Mouse (Mus musculus): Measurements from ENCODE around the gene Xlr4a. TPM values are rescaled to one million over a fixed set of nuclear protein-coding genes. Genes with fewer than 3 reads are reported as not detected.
"Not testable (repeated sequence)": the region's sequence is repeated elsewhere in the genome, so short reads cannot be mapped to it uniquely, and the experiment has no call there.

The Xlr4a gene
- polyA plus RNA-seq (2015; fragmentation: Nextera tagmentation; extraction: Ambion mirVana): 0.68 and 1.4 TPM in 2 replicates

GRCm38 (mm10) chrX:73082267-73083055, at the start of gene Xlr4a:
TSS of gene Xlr4a (minus strand) at chrX:73082478.
- not testable (repeated sequence) for H3K4me1 ChIP-seq (replicated peaks); H3K9ac ChIP-seq

GRCm38 (mm10) chrX:73122859-73123829, 40.9 kb upstream of the Xlr4a start:
- not testable (repeated sequence) for H3K27me3 ChIP-seq; H3K9ac ChIP-seq; H3K36me3 ChIP-seq (replicated peaks); H3K9me3 ChIP-seq (replicated peaks); H3K4me1 ChIP-seq (replicated peaks); H3K4me3 ChIP-seq (replicated peaks); H3K27ac ChIP-seq (replicated peaks); H3K4me2 ChIP-seq
- WGBS (ENCODE audit: insufficient replicate concordance): no CpG with 5 or more reads among the region's 12 CpGs
- 0 out of 2 replicates have a peak, but pooled peaks have one; percentile 22 for ATAC-seq (ENCODE audit: insufficient read depth)

More at GRCm38 (mm10) chrX:73082267-73083055, at the start of gene Xlr4a:
- 48% methylated on average over 19 of the region's 19 CpGs for WGBS (ENCODE audit: insufficient replicate concordance)
- H3K36me3 ChIP-seq (replicated peaks); H3K4me3 ChIP-seq (replicated peaks); H3K27ac ChIP-seq (replicated peaks); ATAC-seq (ENCODE audit: insufficient read depth); H3K27me3 ChIP-seq; H3K9me3 ChIP-seq (replicated peaks); H3K4me2 ChIP-seq: not testable (repeated sequence)

- not testable (repeated sequence) for H3K4me3 ChIP-seq (replicated peaks); ATAC-seq (ENCODE audit: insufficient read depth); H3K9me3 ChIP-seq (replicated peaks); H3K27me3 ChIP-seq; H3K4me1 ChIP-seq (replicated peaks); H3K36me3 ChIP-seq (replicated peaks); H3K4me2 ChIP-seq; H3K27ac ChIP-seq (replicated peaks); H3K9ac ChIP-seq
- WGBS (ENCODE audit: insufficient replicate concordance): no CpG with 5 or more reads among the region's 7 CpGs
These were observed 34.5 kb upstream of the Xlr4a start, which contains the start of gene Gm14685 for GRCm38 (mm10) chrX:73116747-73117146. TSS of gene Gm14685 (plus strand) at chrX:73117047.

- not testable (repeated sequence) for H3K4me2 ChIP-seq; H3K36me3 ChIP-seq (replicated peaks); H3K4me3 ChIP-seq (replicated peaks); H3K27me3 ChIP-seq; H3K9me3 ChIP-seq (replicated peaks); ATAC-seq (ENCODE audit: insufficient read depth); H3K9ac ChIP-seq; H3K27ac ChIP-seq (replicated peaks); H3K4me1 ChIP-seq (replicated peaks)
- WGBS (ENCODE audit: insufficient replicate concordance): 60% methylated on average over 13 of the region's 13 CpGs
These were observed 14.7 kb upstream of the Xlr4a start, which contains the start of gene Xlr3a for GRCm38 (mm10) chrX:73096941-73097508. TSS of gene Xlr3a (minus strand) at chrX:73097095.

- H3K27me3 ChIP-seq; H3K9ac ChIP-seq; H3K4me2 ChIP-seq; H3K4me1 ChIP-seq (replicated peaks); H3K36me3 ChIP-seq (replicated peaks); H3K27ac ChIP-seq (replicated peaks); H3K9me3 ChIP-seq (replicated peaks); H3K4me3 ChIP-seq (replicated peaks); ATAC-seq (ENCODE audit: insufficient read depth): not testable (repeated sequence)
- WGBS (ENCODE audit: insufficient replicate concordance): 29% methylated on average over 1 of the region's 5 CpGs
These were observed 15.4 kb downstream of the Xlr4a start for GRCm38 (mm10) chrX:73066765-73067312.

- 22% methylated on average over 7 of the region's 7 CpGs for WGBS (ENCODE audit: insufficient replicate concordance)
- Histone ChIP-seq H3K4me2 (no peak within 1 kb of the TSS), H3K4me3 (replicated peaks) (no peak within 1 kb of the TSS), H3K27ac (replicated peaks) (no peak within 1 kb of the TSS), H3K4me1 (replicated peaks) (no peaks in the 10 kb centered on the region), H3K36me3 (replicated peaks) (no peaks in the 10 kb centered on the region), H3K9ac (no peak within 1 kb of the TSS), H3K9me3 (replicated peaks) (no peaks in the 10 kb centered on the region), H3K27me3 (peaks cover 9% of the 10 kb centered on the region; the same call in 1 of the 2 replicates)
- no peak for ATAC-seq (ENCODE audit: insufficient read depth)
These were observed 17.9 kb downstream of the Xlr4a start, which contains the start of gene Pnma3 for GRCm38 (mm10) chrX:73064415-73064793. TSS of gene Pnma3 (plus strand) at chrX:73064787.

GRCm38 (mm10) chrX:73063512-73064414, 18.5 kb downstream of the Xlr4a start:
- Histone ChIP-seq H3K4me3 (replicated peaks) (no peak overlapping the region), H3K9me3 (replicated peaks) (no peaks in the 10 kb centered on the region), H3K27ac (replicated peaks) (no peak overlapping the region), H3K4me2 (no peak overlapping the region), H3K4me1 (replicated peaks) (no peaks in the 10 kb centered on the region), H3K27me3 (peaks cover 9% of the 10 kb centered on the region; the same call in 1 of the 2 replicates), H3K9ac (no peak overlapping the region), H3K36me3 (replicated peaks) (no peaks in the 10 kb centered on the region)
- WGBS (ENCODE audit: insufficient replicate concordance): 34% methylated on average over 24 of the region's 24 CpGs
- ATAC-seq (ENCODE audit: insufficient read depth): no peak

GRCm38 (mm10) chrX:73062323-73062722, 20.0 kb downstream of the Xlr4a start:
- ATAC-seq (ENCODE audit: insufficient read depth): no peak
- WGBS (ENCODE audit: insufficient replicate concordance): 30% methylated on average over 5 of the region's 5 CpGs
- no peak overlapping the region for H3K4me2 ChIP-seq

GRCm38 (mm10) chrX:73061528-73061927, 20.8 kb downstream of the Xlr4a start:
- Histone ChIP-seq H3K27me3 (peaks cover 9% of the 10 kb centered on the region; the same call in 1 of the 2 replicates), H3K36me3 (replicated peaks) (no peaks in the 10 kb centered on the region), H3K9me3 (replicated peaks) (no peaks in the 10 kb centered on the region), H3K4me2 (no peak overlapping the region), H3K4me3 (replicated peaks) (no peak overlapping the region), H3K27ac (replicated peaks) (no peak overlapping the region), H3K9ac (no peak overlapping the region), H3K4me1 (replicated peaks) (no peaks in the 10 kb centered on the region)
- no peak for ATAC-seq (ENCODE audit: insufficient read depth)
- 31% methylated on average over 1 of the region's 1 CpGs for WGBS (ENCODE audit: insufficient replicate concordance)

More at GRCm38 (mm10) chrX:73062323-73062722, 20.0 kb downstream of the Xlr4a start:
- Histone ChIP-seq H3K27ac (replicated peaks) (no peak overlapping the region), H3K36me3 (replicated peaks) (no peaks in the 10 kb centered on the region), H3K4me3 (replicated peaks) (no peak overlapping the region), H3K4me1 (replicated peaks) (no peaks in the 10 kb centered on the region), H3K9me3 (replicated peaks) (no peaks in the 10 kb centered on the region), H3K9ac (no peak overlapping the region), H3K27me3 (peaks cover 9% of the 10 kb centered on the region; the same call in 1 of the 2 replicates)

All from liver, embryonic 15.5 days (tissue).